Mouse (Mus musculus) kidney, adult 2 months (tissue): Measurements from ENCODE around the gene Nfkb2.

Experiments
- CTCF ChIP-seq: fragments of 200-500 bp; conservative IDR thresholded peaks from 2 replicates; pipeline ENCODE4 v1.5.1; 2011; ENCODE audit warnings: low read depth, mild to moderate bottlenecking, control low read depth, low read length, moderate library complexity, mixed read lengths; ENCODE audit not compliant: insufficient read depth, insufficient read length
- POLR2A ChIP-seq: fragments of 200-500 bp; IDR thresholded peaks from one replicate; pipeline ENCODE4 v1.6.1; 2011; ENCODE audit warnings: low read depth, low read length, control low read depth

DNA sequence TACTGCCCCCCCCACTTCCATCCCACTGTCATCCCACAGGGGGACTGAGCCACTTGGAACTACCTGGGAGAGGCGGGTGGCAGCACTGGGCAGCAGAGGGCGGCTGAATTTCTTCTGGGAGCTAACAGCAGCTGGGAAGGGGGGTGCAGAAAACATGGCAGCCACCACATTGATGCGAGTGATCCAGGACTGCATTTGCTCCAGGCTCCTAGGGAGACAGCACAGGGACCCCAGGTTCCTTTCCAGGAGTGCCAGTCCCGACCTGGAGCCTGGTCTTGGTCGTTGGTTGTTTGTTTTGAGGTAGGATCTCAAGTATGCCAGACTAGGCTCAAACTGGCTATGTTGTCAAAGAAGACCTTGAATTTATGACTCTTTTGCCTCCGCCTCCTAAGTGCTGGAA, 9.5 kb downstream of the Nfkb2 start:
- TF ChIP-seq CTCF, result no peak
- no peak for TF ChIP-seq POLR2A
